Mouse (Mus musculus) intestine, embryonic 16.5 days (tissue): ENCODE results near the gene Lmbrd2. TPM values are rescaled to one million over a fixed set of nuclear protein-coding genes. Genes with fewer than 3 reads are reported as not detected.
A peak's percentile ranks its signal among the peaks of the same experiment; 100 is the strongest.

ENCODE experiments used
- ATAC-seq: fragments of 200-750 bp; cut with Nextera tagmentation; 2 replicates; pipeline ENCODE4 v1.8.0; 2017; ENCODE audit warnings: moderate TSS enrichment, moderate library complexity
- H3K27ac ChIP-seq: fragments of 300-500 bp; sonication (generic); 2 replicates; pipeline ENCODE4 v1.5.1; 2014; ENCODE audit warnings: mild to moderate bottlenecking, low read length
- H3K27me3 ChIP-seq: fragments of 300-500 bp; sonication (generic); replicated peaks from 2 replicates; pipeline ENCODE4 v1.6.1; 2014; ENCODE audit warnings: low read length, control low read depth, mixed read lengths; ENCODE audit not compliant: control insufficient read depth, insufficient read depth
- H3K36me3 ChIP-seq: fragments of 300-500 bp; sonication (generic); 2 replicates; pipeline ENCODE4 v1.6.1; 2014; ENCODE audit warnings: low read length, control low read depth; ENCODE audit not compliant: control insufficient read depth, insufficient read depth
- H3K4me1 ChIP-seq: fragments of 300-500 bp; sonication (generic); 2 replicates; pipeline ENCODE4 v1.6.1; 2014; ENCODE audit warnings: low read length, control low read depth, mixed read lengths; ENCODE audit not compliant: control insufficient read depth, insufficient read depth
- H3K4me2 ChIP-seq: fragments of 300-500 bp; sonication (generic); 2 replicates; pipeline ENCODE4 v1.6.1; 2014; ENCODE audit warnings: low read depth, low read length, control low read depth
- H3K4me3 ChIP-seq: fragments of 300-500 bp; sonication (generic); 2 replicates; pipeline ENCODE4 v1.5.1; 2014; ENCODE audit warnings: mild to moderate bottlenecking, low read length
- H3K9ac ChIP-seq: fragments of 300-500 bp; sonication (generic); 2 replicates; pipeline ENCODE4 v1.6.1; 2014; ENCODE audit warnings: low read depth, low read length
- H3K9me3 ChIP-seq: fragments of 300-500 bp; sonication (generic); 2 replicates; pipeline ENCODE4 v1.6.1; 2016; ENCODE audit warnings: low read length, control low read depth; ENCODE audit not compliant: control insufficient read depth
- WGBS: fragments of 180-500 bp; shearing (Covaris S2); extraction: QIAGEN DNeasy Blood & Tissue Kit; methylation state at CpG from one replicate; pipeline ENCODE4 v1.1.7; 2014; 5-methylcytosine and 5-hydroxymethylcytosine counted together
- polyA plus RNA-seq: library from polyadenylated mRNA; unstranded; fragments of >200 nt; fragmentation: Nextera tagmentation; extraction: Ambion mirVana; gene quantifications from 2 replicates; pipeline ENCODE4 v1.2.1, GENCODE M21; 2015

Gene Lmbrd2
- polyA plus RNA-seq, 1 experiment from 2014 or later, result 3.1 TPM

GRCm38 (mm10) chr15:9130772-9131498 lies 9.4 kb upstream of the Lmbrd2 start:
- Histone ChIP-seq H3K36me3 (peaks cover 9% of the 10 kb centered on the region; the same call in 1 of the 2 replicates), H3K9ac (no peak overlapping the region), H3K4me1 (peaks cover 30% of the 10 kb centered on the region), H3K27me3 (no peaks in the 10 kb centered on the region), H3K27ac (peak overlapping the region; percentile 73), H3K9me3 (no peaks in the 10 kb centered on the region), H3K4me2 (no peak overlapping the region), H3K4me3 (no peak overlapping the region)
- ATAC-seq, result 0 out of 2 replicates have a peak, but pooled peaks have one; percentile 18
- WGBS, result 55% methylated on average over 9 of the region's 9 CpGs

- Histone ChIP-seq H3K4me1 (peaks cover 31% of the 10 kb centered on the region), H3K36me3 (peaks cover 7% of the 10 kb centered on the region; the same call in 1 of the 2 replicates), H3K4me3 (no peak overlapping the region), H3K4me2 (no peak overlapping the region), H3K9me3 (no peaks in the 10 kb centered on the region), H3K27ac (peak overlapping the region; percentile 73), H3K9ac (no peak overlapping the region), H3K27me3 (no peaks in the 10 kb centered on the region)
- peak; percentile 38; the same call in 1 of the 2 replicates for ATAC-seq
- WGBS, result 44% methylated on average over 4 of the region's 4 CpGs
These were observed 8.9 kb upstream of the Lmbrd2 start for GRCm38 (mm10) chr15:9131499-9131888.

- Histone ChIP-seq H3K27ac (peak overlapping the region; percentile 61), H3K9me3 (no peaks in the 10 kb centered on the region), H3K4me3 (no peak overlapping the region), H3K4me2 (peak overlapping the region; percentile 22; the same call in 1 of the 2 replicates), H3K9ac (no peak overlapping the region), H3K27me3 (no peaks in the 10 kb centered on the region), H3K4me1 (peaks cover 31% of the 10 kb centered on the region), H3K36me3 (peaks cover 5% of the 10 kb centered on the region; the same call in 1 of the 2 replicates)
- peak; percentile 66 for ATAC-seq
- WGBS, result 72% methylated on average over 13 of the region's 13 CpGs
These were observed 7.5 kb upstream of the Lmbrd2 start for GRCm38 (mm10) chr15:9132693-9133443.

GRCm38 (mm10) chr15:9134891-9135507 lies 5.4 kb upstream of the Lmbrd2 start:
- no peak overlapping the region for H3K4me3 ChIP-seq
- H3K9ac ChIP-seq, result no peak overlapping the region
- no peaks in the 10 kb centered on the region for H3K9me3 ChIP-seq
- H3K27ac ChIP-seq, result peak overlapping the region; percentile 53
- peaks cover 42% of the 10 kb centered on the region for H3K4me1 ChIP-seq
- H3K27me3 ChIP-seq, result no peaks in the 10 kb centered on the region
- 50% methylated on average over 6 of the region's 6 CpGs for WGBS
- 0 out of 2 replicates have a peak overlapping the region, but pooled peaks have one; percentile 2 for H3K4me2 ChIP-seq
- ATAC-seq, result peak; percentile 27; the same call in 1 of the 2 replicates
- peaks cover 5% of the 10 kb centered on the region; the same call in 1 of the 2 replicates for H3K36me3 ChIP-seq

- Histone ChIP-seq H3K9me3 (no peaks in the 10 kb centered on the region), H3K4me2 (peak overlapping the region; percentile 69), H3K27me3 (no peaks in the 10 kb centered on the region), H3K4me3 (peak overlapping the region; percentile 95), H3K27ac (peak overlapping the region; percentile 37), H3K36me3 (no peaks in the 10 kb centered on the region), H3K4me1 (peaks cover 20% of the 10 kb centered on the region), H3K9ac (peak overlapping the region; percentile 64)
- 20% methylated on average over 10 of the region's 10 CpGs for WGBS
- no peak for ATAC-seq
These were observed 903 bp upstream of the Lmbrd2 start for GRCm38 (mm10) chr15:9139447-9139846.

- Histone ChIP-seq H3K36me3 (no peaks in the 10 kb centered on the region), H3K27me3 (no peaks in the 10 kb centered on the region), H3K9me3 (no peaks in the 10 kb centered on the region), H3K4me2 (peak overlapping the region; percentile 72), H3K9ac (peak overlapping the region; percentile 93), H3K4me1 (peaks cover 13% of the 10 kb centered on the region), H3K4me3 (peak overlapping the region; percentile 95), H3K27ac (peak overlapping the region; percentile 85)
- ATAC-seq, result peak; percentile 88
- WGBS, result under 1% methylated on average over 37 of the region's 37 CpGs
These were observed 378 bp downstream of the Lmbrd2 start for GRCm38 (mm10) chr15:9140684-9141171.

GRCm38 (mm10) chr15:9155325-9155724 lies 15.0 kb downstream of the Lmbrd2 start, which contains the start of gene Skp2:
TSS of gene Skp2 (minus strand) at chr15:9155425.
- no peak for ATAC-seq

GRCm38 (mm10) chr15:9162557-9163070 lies 22.3 kb downstream of the Lmbrd2 start:
- H3K36me3 ChIP-seq, result peaks cover 5% of the 10 kb centered on the region
- 87% methylated on average over 4 of the region's 4 CpGs for WGBS
- H3K4me2 ChIP-seq, result no peak overlapping the region
- H3K9ac ChIP-seq, result no peak overlapping the region
- no peak overlapping the region for H3K27ac ChIP-seq
- H3K27me3 ChIP-seq, result no peaks in the 10 kb centered on the region
- no peak overlapping the region for H3K4me3 ChIP-seq
- peaks cover 9% of the 10 kb centered on the region; the same call in 1 of the 2 replicates for H3K4me1 ChIP-seq
- H3K9me3 ChIP-seq, result no peaks in the 10 kb centered on the region
- no peak for ATAC-seq

More at GRCm38 (mm10) chr15:9155325-9155724, 15.0 kb downstream of the Lmbrd2 start, which contains the start of gene Skp2:
- Histone ChIP-seq H3K9me3 (no peaks in the 10 kb centered on the region), H3K4me3 (no peak within 1 kb of the TSS), H3K4me1 (no peaks in the 10 kb centered on the region), H3K4me2 (no peak within 1 kb of the TSS), H3K27ac (no peak within 1 kb of the TSS), H3K9ac (no peak within 1 kb of the TSS), H3K27me3 (no peaks in the 10 kb centered on the region), H3K36me3 (no peaks in the 10 kb centered on the region; the same call in 1 of the 2 replicates)
